Mouse (Mus musculus) stomach, postnatal 0 days (tissue): ENCODE data around the gene Slc16a2.

Experiments used
- CTCF ChIP-seq: IDR thresholded peaks from 2 replicates; pipeline ENCODE4 v1.5.1; 2016; ENCODE audit warnings: antibody characterized with exemption, low read depth, mild to moderate bottlenecking, moderate library complexity
- EP300 ChIP-seq: optimal IDR thresholded peaks from 2 replicates; pipeline ENCODE3; 2016; ENCODE audit warnings: antibody characterized with exemption

GRCm38 (mm10) chrX:103733091-103733490, 88.7 kb downstream of the Slc16a2 start:
- no peak for TF ChIP-seq CTCF
- no peak for TF ChIP-seq EP300
